Mouse (Mus musculus): Measurements from ENCODE around the gene Krt81. TPM values are rescaled to one million over a fixed set of nuclear protein-coding genes. Genes with fewer than 3 reads are reported as not detected.

Krt81 gene
- not detected for total RNA-seq (2021)

DNA sequence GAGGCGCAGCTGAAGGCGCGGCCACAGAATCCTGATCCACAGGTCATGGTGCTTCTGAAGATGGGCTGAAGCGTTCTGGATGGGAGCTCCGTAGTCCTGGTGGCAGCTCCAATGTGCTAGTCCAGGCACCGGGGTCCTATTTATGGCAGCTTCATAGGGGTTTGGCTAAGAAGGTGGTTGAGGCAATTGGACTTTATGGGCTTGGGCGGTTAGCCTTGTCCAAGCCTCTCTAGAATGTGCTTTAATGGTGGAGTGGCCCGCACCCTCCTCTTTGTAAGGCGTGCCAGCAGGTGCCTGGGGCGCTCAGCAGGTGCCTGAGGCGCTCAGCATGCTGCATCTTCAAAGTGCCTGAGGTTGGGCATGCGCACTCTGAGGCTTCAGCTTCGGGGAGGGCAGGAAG, at the start of gene Krt81:
Gene Krt81 (minus strand): TSS at position 101 of the 400 bp plus-strand sequence.
- no peak for DNase-seq

DNA sequence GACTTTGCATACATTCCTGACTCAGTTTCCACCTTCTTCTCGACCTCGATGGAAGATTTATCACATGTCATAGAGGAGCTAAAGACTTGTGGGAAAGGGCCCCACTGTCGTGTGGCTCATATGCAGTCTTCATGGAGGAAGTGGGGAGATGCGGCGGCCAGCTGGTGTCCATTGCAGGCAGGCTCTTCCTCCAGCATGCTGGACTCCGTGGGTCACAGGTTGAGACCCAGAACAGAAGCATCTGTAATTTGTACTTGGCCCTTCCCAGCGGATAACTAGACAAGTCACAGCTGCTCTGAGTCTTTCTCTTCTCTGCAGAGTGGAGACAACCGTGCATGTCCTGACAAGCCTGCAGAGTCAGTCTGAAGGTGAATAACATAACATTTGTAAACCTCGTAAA, 44.7 kb upstream of the Krt81 start:
- DNase-seq: no peak

DNA sequence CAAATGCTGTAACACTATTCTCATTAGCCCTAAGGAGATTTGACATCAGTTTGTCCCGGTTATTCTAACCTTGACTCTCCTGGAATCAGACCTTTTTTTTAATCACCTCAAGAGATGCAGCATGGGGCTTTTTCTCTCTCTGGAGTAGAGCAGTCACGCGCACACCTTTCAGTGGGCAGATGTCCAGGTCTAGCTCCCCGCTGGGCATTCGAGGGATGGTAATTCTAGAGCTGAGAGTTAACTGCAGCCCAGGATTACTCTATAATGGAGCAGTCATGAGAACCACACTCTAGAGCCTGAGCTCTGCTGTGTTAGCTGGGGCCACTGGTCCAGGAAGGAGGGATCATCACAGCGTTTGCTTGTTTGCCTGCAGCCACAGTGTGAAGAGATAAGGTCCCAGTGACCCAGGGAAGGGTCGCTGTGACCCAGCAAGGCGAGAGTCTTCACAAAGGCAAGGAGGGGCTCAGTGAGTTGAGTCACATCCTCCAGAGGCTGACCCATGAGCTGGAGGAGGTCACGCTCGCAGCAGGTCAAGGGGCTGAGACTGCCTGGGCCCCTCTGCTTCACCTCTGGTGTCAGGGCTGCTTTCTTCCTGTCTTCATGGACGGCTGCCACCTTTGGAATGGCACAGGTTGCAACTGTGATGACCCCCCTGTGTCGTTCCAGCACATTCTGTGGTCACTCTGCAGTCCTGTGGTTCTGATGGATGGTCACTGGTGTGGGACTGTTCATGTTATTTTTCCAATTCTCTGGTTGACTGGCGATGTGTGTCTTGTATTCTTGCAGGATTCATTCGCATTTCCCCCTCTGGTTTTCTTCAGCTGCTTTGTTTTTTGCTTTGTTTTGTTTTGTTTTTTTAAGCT, 43.6 kb upstream of the Krt81 start:
- DNase-seq: no peak

DNA sequence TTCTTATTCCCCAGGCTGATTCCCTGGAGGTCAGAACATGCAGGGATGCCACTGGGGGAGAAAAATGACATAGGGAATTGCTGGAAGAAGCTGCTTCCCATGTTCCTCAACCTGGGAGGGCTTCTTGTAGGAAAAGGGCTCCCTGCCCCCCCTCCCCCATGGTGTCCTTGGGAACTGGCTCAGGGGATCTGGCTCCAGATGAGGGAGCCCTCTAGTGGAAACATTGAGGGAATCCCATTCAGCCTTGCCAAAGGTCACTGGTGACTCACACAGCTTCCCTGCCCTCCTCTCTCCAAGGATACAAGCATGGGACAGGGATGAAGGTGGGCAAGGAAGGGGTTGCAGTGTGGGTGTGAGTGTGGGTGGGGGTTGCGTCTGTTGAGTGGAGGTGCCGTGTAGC, 33.6 kb upstream of the Krt81 start:
- DNase-seq: no peak

DNA sequence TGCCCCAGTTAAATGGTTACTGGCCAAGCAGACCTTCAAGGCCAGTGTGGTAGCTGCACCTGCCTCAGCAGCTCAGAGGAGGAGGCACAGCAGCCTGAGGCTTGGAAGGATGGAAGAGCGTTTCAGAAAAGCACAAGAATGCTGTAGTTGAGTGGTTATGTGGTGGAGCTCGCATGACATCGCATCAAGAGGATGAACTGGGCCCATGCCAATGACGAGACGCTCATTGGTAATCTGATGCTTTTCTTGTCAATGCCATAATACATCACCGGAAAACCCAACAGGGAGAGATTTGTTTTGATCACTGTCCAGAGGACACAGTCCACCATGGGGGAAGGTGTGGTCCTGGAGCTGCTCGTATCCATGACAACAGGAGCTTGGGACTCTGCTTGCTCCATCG, 31.7 kb upstream of the Krt81 start:
- DNase-seq: no peak

DNA sequence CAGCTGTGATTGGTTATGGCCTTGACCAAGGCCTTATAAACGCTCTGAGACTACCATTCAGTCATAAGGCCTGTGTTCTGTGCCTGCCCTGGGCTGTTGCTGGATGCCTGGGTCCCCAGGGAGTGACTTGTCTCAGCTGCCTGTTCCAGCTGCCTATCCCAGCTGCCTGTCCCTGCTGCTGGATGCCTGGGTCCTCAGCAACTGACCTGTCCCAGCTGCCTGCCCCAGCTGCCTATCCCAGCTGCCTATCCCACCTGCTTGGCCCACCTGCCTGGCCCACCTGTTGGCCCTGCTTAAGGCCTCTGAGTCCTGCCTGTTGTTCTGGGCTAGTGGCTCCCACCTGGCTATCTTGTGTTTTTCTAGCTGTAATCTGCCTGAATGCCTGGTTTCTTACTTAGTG, 30.7 kb upstream of the Krt81 start:
- DNase-seq: no peak

DNA sequence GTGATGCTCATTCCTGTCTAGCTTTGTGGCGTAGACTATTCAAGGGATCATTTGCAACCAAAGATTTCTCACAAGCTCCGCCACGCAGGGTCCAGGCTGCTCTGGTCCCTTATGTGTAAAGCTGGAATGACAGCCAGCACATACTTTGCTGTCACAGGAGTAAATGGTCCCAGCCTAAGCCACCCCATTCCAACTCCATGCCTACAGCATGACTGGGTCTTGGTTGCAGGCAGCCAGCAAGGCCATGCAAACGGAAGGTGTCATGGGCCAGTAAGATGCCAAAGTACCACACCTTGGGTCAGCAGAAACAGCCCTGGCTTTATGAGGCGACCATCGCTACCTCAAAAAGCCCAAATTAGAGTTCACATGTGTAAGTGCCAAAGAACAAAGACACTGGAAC, 30.2 kb upstream of the Krt81 start:
- no peak for DNase-seq

DNA sequence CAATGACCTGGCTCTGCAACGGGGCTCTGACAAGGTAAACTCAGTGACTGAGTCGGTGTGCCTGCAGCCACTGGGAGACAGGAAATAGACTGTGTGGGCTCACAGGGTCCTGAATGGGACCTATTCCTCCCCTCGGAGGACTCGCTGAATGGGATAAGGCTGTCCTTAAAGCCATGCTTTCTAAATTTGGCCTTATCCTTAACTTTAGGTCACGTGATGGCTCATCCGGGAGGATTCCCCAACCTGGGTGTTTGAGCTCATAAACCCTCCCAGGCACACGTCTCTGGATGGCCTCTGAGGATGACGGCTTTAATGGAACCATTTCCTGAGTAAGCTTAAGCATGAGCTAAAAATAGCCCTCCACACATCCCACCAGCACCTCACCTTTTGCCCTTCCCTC, 29.2 kb upstream of the Krt81 start:
- DNase-seq: no peak

DNA sequence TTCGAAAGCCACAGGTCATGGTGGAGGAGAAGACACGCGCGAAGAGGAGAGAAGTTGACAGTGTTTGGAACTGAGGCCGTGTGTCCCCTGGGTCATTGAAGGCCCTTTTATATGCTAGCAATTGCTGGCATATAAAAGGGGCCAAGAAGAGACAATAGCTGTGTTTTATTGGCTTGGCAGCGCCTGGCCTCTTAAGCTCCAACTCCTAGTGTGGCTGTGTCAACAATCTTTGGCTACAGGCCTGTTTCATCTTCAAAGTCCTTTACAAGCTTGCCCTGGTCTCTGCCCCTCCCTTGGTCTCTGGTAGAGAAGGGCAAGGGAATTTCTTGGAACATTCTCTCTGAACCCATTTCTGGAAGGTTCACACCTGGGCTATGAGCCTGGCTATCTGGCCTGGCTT, 27.9 kb upstream of the Krt81 start, which contains the start of gene Krt83:
Gene Krt83 (minus strand): TSS at position 82 of the 400 bp plus-strand sequence.
- DNase-seq: no peak

DNA sequence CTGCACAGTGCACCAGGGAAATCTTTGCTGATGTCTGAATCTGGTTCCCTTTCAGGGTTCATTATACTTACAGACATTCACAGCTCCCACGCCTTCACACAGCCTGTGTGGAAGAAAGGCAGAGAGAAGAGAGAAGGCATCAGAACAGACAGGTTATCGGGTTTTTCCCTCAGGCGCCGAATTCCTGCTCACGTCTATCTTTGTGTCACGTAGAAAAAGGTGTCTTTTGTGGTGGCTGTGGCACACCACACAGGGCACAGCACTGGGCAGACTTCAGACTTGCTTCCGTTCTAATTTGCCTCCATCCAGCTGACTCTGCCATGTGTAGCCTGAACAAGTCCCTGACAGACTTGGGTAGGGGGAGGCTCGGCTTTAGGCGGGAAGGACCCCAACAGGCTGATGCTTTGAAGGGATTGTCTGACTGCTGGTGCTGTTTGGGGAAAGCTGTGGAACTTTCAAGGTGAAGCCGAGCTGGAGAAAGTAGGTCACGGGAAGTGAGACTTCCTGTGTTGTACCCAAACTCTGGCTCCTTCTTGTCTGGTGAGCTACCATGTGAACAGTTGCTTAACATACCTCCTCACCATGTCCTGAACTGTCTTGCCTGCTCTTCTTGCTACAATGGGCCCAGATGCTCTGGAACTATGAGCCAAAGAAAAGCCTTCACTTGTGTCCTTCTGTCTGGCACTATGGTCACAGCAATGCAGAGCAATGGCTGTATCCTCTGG, 22.5 kb upstream of the Krt81 start:
- peak in 1 of 2 experiments; percentile 11 for DNase-seq

DNA sequence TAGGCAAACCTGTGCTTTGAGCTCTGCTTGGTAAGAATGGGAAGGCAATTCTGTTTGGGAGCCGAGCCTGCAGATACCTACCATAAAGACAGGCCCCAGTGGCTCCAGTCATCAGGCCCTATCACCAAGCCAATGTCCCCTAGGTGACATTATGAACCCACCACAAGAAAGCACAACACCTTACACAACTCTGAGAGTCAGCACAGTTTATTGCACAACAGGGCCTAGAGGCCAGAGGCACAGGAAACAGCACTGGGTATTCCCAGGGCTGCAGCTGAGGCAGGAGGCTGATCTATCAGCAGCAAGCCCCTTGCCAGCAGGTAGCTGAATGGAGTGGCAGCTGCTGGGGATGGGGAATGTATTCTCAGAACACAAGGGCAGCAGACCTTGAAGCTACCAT, 21.4 kb upstream of the Krt81 start:
- DNase-seq: no peak

DNA sequence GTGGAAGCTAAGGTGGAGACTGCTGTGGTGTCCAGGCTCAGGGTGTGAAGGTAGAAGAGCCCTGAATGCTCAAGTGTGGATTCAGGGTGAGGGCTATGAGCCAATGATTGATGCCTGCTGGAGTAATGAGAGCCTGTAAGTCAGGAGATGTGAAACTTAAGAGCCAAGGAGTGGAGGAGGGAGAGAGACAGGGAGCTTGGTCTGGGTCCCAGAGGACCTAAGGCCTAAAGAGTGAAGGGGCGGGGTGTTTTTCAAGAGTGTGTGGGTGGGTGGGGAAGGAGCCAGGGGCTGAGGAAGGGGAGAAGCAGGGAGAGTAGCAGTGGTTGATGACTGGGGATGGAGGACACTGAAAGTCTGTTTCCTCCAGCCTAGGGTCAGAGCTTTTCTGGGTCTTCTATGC, 20.1 kb upstream of the Krt81 start:
- DNase-seq: no peak

DNA sequence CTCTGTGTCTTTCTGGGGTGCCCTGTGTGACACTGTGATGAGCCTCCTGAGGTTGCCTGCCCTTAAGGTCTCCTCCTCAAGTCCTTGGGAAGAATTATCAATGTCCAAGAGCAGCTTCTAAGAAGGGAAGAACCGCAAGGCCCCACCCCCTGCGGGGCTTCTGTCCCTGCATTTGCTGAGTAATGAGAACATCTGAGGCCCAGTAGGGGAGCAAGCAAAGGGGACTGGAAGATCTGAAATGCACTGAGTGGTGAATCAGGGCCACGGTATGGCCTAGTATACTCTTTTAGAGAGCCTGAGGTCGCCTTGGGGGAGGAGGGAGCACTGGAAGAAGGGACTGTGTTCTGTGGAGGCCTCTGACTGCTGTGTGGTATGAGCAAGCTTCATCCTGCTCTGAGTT, 18.5 kb upstream of the Krt81 start:
- DNase-seq: no peak

DNA sequence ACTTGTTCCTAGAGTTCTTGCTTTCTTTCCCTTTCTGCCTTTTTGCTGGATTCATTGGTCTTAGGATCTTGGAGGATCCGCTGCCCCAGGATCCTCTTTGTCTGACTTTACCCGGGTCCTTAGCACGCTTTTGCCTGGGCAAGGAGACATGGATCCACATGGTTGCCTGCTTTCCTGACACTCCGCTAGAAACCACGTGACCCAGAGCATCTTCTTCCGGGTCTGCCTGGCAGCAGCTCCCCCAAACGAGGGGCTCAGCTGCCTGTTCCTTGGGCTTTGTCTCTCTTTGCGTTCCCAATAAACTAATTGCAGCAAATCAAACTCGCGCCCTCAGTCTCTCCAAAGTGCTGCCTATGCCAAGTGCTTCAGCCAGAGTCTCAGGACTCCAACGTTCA, 16.1 kb upstream of the Krt81 start:
- no peak for DNase-seq

DNA sequence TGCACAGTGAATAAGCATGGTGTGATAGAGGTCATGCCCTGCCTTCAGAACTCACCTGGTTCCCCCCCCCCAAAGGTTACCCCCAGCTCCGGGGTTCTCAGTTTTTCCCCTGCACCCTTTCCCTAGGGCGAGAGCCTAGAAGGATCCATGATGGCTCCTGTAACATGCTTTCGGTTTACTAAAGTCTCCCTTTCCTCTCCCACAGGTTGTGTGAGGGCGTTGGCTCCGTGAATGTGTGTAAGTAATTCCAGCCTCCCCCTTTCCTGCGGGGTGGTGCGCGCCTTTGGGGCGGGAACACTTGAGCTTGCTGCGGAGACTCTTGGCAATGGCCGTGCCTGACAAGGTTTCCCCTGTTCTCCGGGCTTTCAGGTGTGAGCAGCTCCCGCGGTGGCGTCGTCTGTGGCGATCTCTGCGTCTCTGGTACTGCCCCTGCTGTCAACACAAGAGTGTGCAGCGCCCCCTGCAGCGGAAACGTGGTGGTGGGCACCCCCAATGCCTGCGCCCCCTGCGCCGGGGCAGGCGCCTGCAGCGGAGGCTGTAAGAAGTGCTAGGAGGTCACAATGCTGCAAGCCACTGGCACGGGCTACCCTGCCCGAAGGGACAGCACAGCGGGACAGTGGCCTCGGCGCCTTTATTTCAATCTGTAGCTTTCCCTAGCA, 15.6 kb upstream of the Krt81 start:
- peak; percentile 30 to 43 for DNase-seq

DNA sequence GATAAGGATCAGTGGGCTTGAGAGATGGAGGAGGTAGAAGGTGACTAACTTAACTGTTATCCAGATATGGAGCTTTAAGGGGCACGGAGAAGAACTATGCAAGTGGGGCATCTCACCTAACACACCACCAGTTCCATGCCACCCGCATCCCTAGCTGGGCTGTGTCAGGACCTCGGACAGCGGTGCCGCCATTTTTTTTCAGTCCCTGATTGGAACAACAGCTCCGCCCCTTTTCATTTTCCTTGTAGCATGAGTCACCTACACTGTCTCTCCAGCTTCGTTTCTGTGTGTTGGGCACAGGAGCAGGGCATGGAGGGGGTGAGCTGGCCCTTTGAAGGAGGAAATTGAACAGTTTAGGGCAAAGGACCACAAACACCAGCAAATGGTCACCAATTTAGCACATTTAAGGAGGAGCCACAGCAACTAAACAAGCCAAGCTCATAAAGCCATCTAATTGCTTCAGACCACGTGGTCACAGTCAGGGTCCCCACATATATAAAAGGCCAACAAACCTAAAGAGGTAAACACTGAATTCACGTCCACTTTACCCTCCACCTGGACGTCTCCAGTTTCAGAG, 9.5 kb upstream of the Krt81 start, which contains the start of gene Krt86:
Gene Krt86 (plus strand): TSS at position 527 of the 577 bp plus-strand sequence.
- no peak for DNase-seq

DNA sequence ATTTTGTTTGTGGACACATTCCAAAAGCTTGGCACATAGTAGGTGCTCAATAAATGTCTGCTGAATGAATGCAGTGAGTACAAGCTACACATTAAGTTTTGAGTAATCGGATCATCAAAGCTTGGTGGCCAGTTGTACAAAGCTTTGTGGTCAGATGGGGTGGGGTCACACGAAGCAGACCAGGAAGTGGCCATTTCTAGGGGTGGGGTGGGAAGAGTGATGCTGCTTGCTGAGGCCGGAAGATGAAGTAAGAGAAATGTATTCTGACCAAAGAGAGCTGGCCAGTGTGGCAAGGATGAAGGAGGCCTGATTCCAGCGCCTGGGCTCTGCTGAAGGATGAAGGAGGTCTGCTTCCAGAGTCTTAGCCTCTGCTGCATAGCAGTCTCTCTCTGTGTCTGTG, 5.5 kb upstream of the Krt81 start:
- no peak for DNase-seq

DNA sequence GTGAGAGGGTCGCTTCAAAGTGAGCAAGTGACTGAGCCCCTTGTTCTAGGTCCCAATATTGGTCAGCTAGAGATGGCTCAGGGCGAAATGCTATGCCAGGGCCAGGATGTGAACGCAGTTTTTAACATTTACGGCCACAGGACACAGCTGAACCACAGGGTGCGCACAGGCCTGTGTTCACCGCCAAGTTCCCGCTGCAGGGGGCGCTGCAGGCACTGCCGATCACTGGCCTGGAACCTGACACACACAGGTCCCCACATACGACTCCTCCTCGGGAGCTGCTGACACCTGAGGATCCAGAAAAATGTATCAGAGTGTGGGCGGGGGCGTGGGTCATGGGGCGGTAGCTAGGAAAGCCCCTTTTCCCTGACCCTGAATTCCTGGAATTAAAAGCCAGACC, 4.3 kb downstream of the Krt81 start:
- no peak for DNase-seq

DNA sequence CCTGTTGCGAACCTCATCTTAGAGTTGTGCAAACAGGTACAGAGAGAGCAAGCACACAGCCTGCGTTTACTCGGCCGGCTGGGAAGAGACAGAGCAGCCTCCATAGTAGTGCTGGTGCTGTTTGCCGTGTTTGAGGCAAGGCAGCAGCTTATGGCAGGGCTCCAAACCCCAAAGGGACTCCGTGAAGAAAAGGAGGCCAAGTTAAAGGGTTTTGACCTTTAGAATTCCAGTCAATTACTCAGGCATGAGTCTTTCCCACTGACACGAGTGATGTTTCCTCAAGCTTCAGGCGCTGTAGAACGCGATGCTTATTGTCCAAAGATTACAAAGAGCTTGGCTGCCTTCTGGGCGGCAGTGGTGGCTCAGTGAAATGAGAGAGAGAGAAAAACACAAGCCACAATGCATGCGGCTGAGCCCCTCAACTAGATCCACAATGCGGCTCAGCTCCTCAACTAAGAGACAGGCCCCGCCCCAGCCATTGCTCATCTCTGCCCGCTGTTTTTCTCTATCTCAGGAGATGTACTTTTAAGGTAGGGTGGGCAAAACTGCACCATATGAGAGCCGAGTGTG, 5.1 kb downstream of the Krt81 start:
- no peak for DNase-seq

DNA sequence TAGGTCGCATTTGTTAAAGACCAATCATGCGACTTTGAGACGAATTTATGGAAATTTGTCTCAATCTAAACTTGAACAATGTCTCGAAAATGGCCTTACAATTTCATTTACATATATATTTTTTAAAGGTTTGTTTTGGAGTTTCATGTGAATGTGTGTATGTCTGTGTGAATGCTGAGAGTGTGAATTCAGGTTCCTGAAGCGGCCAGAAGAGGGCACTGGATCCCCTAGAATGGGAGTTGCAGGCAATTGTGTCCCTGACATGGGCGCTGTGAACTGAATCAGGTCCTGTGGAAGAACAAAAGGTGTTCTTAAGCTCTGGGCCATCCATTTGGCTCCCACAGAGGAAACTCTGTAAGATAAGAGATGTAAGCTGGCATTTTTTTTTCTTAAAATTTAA, 7.7 kb downstream of the Krt81 start:
- DNase-seq: no peak

DNA sequence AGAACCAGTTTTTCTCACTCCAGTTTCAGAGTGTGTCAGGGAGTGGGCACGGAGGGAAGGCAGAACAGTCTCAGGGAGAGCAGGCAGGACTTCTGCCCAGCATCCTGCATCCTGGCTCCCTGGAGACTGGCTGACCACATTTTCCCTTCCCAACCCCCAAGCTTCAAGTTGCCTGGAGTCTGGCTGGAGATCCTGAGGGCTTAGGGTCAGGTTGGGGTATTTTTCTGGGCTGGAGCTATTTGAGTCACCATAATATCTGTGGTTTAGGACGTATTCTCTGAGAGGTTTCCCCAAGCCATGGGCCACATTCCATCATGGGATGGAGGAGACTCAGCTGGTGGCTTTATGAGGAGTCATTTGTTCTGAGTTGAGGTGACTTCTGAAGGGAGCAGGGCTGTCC, 8.3 kb downstream of the Krt81 start:
- no peak for DNase-seq

DNA sequence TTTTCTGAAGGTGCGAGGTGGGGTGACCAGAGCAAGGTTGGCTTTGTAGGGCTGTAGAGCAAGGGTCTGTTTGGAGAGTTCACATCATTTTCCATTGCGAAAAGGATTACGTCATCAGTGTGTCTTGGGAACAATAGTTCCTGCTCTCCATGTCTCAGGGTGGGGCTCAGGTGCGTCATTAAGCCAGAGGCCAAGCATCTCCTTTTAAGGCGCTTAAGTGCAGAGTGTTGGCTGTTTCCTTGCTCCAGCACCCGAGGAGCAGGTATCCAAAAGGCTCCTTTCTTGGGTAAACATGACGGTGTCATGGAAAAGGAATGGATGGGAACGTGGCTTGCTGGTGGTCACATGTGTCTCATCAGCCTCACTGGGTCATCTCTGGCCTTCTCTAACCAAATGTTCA, 8.8 kb downstream of the Krt81 start:
- DNase-seq: no peak
